Mouse (Mus musculus) heart, postnatal 0 days (tissue): ENCODE measurements around the gene Ablim1.

Source experiments
- CTCF ChIP-seq: IDR thresholded peaks from 2 replicates; pipeline ENCODE4 v1.5.1; 2016; ENCODE audit warnings: antibody characterized with exemption, control low read depth, low read depth
- EP300 ChIP-seq: IDR thresholded peaks from 2 replicates; pipeline ENCODE4 v1.6.1; 2016; ENCODE audit warnings: antibody characterized with exemption, low read depth

DNA sequence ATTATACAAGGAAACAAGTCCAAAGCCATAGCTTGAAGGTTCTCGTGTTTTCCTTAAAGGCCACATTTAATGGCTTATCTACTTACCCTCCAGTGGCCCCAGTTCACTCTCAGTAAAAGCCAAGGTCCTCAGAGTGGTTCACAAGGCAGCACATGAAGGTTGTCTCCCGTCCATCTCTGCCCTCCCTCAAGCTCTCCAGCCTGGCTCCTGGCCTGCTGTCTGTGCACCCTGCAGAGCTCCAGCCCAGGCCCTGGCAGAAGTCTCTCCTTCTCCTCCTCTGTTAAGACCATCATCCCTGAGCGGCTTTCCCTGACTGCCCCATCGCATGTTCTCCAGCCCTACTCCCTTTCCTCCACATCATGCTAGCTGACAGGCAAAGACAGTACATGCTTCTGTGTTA, 20.4 kb downstream of the Ablim1 start:
- TF ChIP-seq EP300, result no peak
- TF ChIP-seq CTCF, result no peak
